Mouse (Mus musculus): ENCODE data around the gene Dnajc11.

- TF ChIP-seq CEBPB (IDR thresholded peaks at IDR 0.05; ENCODE audit: insufficient read depth, poor library complexity, severe bottlenecking) (no peak), USF1 (IDR thresholded peaks at IDR 0.05; ENCODE audit: low read depth) (peak; percentile 89)
Measured at GRCm38 (mm10) chr4:152010091-152010706, 76.7 kb downstream of the Dnajc11 start.
